Mouse (Mus musculus) G1E (cell line): ENCODE results near the gene Dbn1.

Experiments
- GATA1 ChIP-seq: IDR thresholded peaks from 2 replicates; pipeline ENCODE4 v1.6.1; 2012; ENCODE audit warnings: borderline replicate concordance, low read length, inconsistent platforms, mixed read lengths
- GATA2 ChIP-seq: IDR thresholded peaks from 2 replicates; pipeline ENCODE4 v1.6.1; 2012; ENCODE audit warnings: low read depth, low read length, inconsistent platforms, borderline replicate concordance
- TAL1 ChIP-seq: conservative IDR thresholded peaks from 2 replicates; pipeline ENCODE4 v1.6.1; 2012; ENCODE audit warnings: low read depth, low read length, inconsistent platforms, mixed read lengths

- TF ChIP-seq GATA1 (no peak), TAL1 (no peak), GATA2 (no peak)
Observed at GRCm38 (mm10) chr13:55513828-55514227, 25.9 kb upstream of the Dbn1 start.
